Comparison of ENCODE assay signal across 24 mouse cellular contexts in the genomic region with DNA sequence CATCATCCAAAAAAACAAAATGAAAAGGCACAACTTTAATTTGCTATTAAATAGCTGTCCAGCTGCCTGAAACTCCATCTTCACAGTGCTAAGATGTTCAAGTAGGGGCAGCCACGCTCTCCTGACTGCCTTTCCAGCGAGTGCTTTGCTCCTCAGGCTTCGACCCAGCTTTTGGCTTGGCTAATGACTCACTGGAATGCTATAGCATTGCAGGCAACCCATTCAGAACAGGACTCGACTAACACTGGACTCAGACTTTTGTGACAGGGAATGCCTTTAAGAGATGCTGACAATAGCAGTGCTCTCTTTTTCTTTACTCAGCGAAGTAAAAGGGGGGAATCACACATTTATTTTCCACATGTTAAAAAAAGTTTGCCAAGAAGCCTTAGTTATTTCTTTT. TPM values are rescaled to one million over a fixed set of nuclear protein-coding genes. Genes with fewer than 3 reads are reported as not detected.
DNase-seq lines count a peak whose midpoint lies in the region; ATAC-seq and TF ChIP-seq lines count a peak whose summit lies in the region.
"Had no signal": no experiment of that assay in that cellular context is flagged by ENCODE, and none has a peak within 500 bp of the region (broad histone marks: within the 10 kb centered on the region; RNA-seq: fewer than 3 reads in every experiment).

No protein-coding gene starts in this region.

- H3K4me1 ChIP-seq in liver, adult 2 months (ENCODE audit: control insufficient read depth, insufficient read depth, low read length): peaks cover 7% of the 10 kb centered on the region
- no peaks in the 10 kb centered on the region for H3K4me1 ChIP-seq in liver, postnatal 0 days (ENCODE audit: insufficient read depth)
- H3K4me1 ChIP-seq in heart, embryonic 11.5 days (ENCODE audit: control insufficient read depth, insufficient read depth, low read length): peaks cover 7% of the 10 kb centered on the region
- H3K4me1 ChIP-seq: forebrain, embryonic 13.5 days; hindbrain, embryonic 12.5 days; intestine, embryonic 15.5 days had no signal

- no peaks in the 10 kb centered on the region for H3K36me3 ChIP-seq in liver, adult 2 months (ENCODE audit: control insufficient read depth, insufficient read depth, low read length)
- 0 out of 2 replicates have a peak, but pooled peaks cover 3% of the 10 kb centered on the region for H3K36me3 ChIP-seq in liver, postnatal 0 days (replicated peaks; ENCODE audit: insufficient read depth, low read length)
- H3K36me3 ChIP-seq in heart, embryonic 11.5 days (ENCODE audit: control insufficient read depth, insufficient read depth, low read length): peaks cover 5% of the 10 kb centered on the region; the same call in 1 of the 2 replicates

- peak; percentile 59 for DNase-seq in liver, adult 2 months (ENCODE audit: extremely low read depth, low read depth, low spot score)
- DNase-seq in liver, postnatal 0 days: no peak
- peak; percentile 74 for DNase-seq in NIH3T3 (ENCODE audit: low read depth)
- peak; percentile 2 for DNase-seq in embryo, embryonic 11 days
- DNase-seq in left cerebral cortex, adult 8-10 months (ENCODE audit: low spot score in 2 of 2): no peak
- DNase-seq: adrenal gland, adult 8-10 months; adrenal gland, postnatal 25 days; cerebellum, adult 11-12 months; cerebellum, adult 8-10 months; cerebellum, postnatal 10 days; cerebellum, postnatal 36 days; gastrocnemius, postnatal 25 days; heart, adult 18-20 months; heart, postnatal 14 days; heart, postnatal 4 days; kidney, adult 11 months had no signal

- no peak for TF ChIP-seq EP300 in liver, postnatal 0 days (IDR thresholded peaks at IDR 0.05; ENCODE audit: low read depth)

- no peak overlapping the region for H3K9ac ChIP-seq in liver, adult 2 months (ENCODE audit: low read depth, low read length)
- no peak overlapping the region for H3K9ac ChIP-seq in liver, postnatal 0 days (replicated peaks)
- no peak overlapping the region for H3K9ac ChIP-seq in heart, embryonic 11.5 days (ENCODE audit: low read depth, low read length)
- H3K9ac ChIP-seq: forebrain, embryonic 13.5 days; heart, embryonic 13.5 days; hindbrain, embryonic 12.5 days; intestine, embryonic 15.5 days had no signal

- ATAC-seq in liver, postnatal 0 days: no peak
- ATAC-seq in heart, embryonic 11.5 days (replicated peaks; ENCODE audit: insufficient number of reproducible peaks, low FRiP score, low TSS enrichment): no peak
- ATAC-seq: forebrain, embryonic 13.5 days; forebrain, embryonic 16.5 days; hindbrain, embryonic 16.5 days; intestine, embryonic 15.5 days had no signal

- TF ChIP-seq CTCF in liver, adult 2 months (IDR thresholded peaks at IDR 0.05; ENCODE audit: low read depth, low read length): no peak
- TF ChIP-seq CTCF in liver, postnatal 0 days (IDR thresholded peaks at IDR 0.05; ENCODE audit: low read depth): no peak

- no peaks in the 10 kb centered on the region for H3K79me2 ChIP-seq in liver, adult 2 months (ENCODE audit: control insufficient read depth, insufficient read depth, low read length)

- 32% methylated on average over 5 of the region's 5 CpGs for WGBS in liver, adult 2 months
- 80% methylated on average over 5 of the region's 5 CpGs for WGBS in liver, postnatal 0 days (ENCODE audit: insufficient replicate concordance)
- 77% methylated on average over 5 of the region's 5 CpGs for WGBS in heart, embryonic 11.5 days (ENCODE audit: insufficient replicate concordance)

- H3K27me3 ChIP-seq in liver, adult 2 months (ENCODE audit: control insufficient read depth, insufficient read depth, low read length): no peaks in the 10 kb centered on the region
- no peaks in the 10 kb centered on the region for H3K27me3 ChIP-seq in liver, postnatal 0 days (ENCODE audit: insufficient read depth, low read length)
- H3K27me3 ChIP-seq in heart, embryonic 11.5 days (ENCODE audit: control insufficient read depth, insufficient read depth, low read length): no peaks in the 10 kb centered on the region
- H3K27me3 ChIP-seq: forebrain, embryonic 13.5 days; heart, embryonic 13.5 days; hindbrain, embryonic 12.5 days; intestine, embryonic 15.5 days had no signal

- no peak overlapping the region for H3K27ac ChIP-seq in liver, adult 2 months (replicated peaks; ENCODE audit: insufficient read depth, low read depth, low read length)
- H3K27ac ChIP-seq in liver, postnatal 0 days (ENCODE audit: low read depth): no peak overlapping the region
- no peak overlapping the region for H3K27ac ChIP-seq in heart, embryonic 11.5 days (ENCODE audit: low read depth, low read length)
- H3K27ac ChIP-seq: forebrain, embryonic 10.5 days; forebrain, embryonic 13.5 days; heart, embryonic 13.5 days; hindbrain, embryonic 12.5 days; intestine, embryonic 15.5 days had no signal

- H3K4me2 ChIP-seq in liver, postnatal 0 days (ENCODE audit: low read depth, low read length): no peak overlapping the region
- no peak overlapping the region for H3K4me2 ChIP-seq in heart, embryonic 11.5 days
- H3K4me2 ChIP-seq: forebrain, embryonic 13.5 days; heart, embryonic 13.5 days; hindbrain, embryonic 12.5 days; intestine, embryonic 15.5 days had no signal

- TF ChIP-seq POLR2A in liver, adult 2 months (IDR thresholded peaks at IDR 0.05; ENCODE audit: extremely low read depth, insufficient read depth, low read length): no peak

- no peak overlapping the region for H3K4me3 ChIP-seq in liver, adult 2 months (ENCODE audit: insufficient read depth, low read depth, low read length)
- H3K4me3 ChIP-seq in liver, postnatal 0 days (ENCODE audit: low read depth, low read length): no peak overlapping the region
- no peak overlapping the region for H3K4me3 ChIP-seq in heart, embryonic 11.5 days (ENCODE audit: low read depth, low read length)
- H3K4me3 ChIP-seq: forebrain, embryonic 10.5 days; forebrain, embryonic 13.5 days; heart, embryonic 13.5 days; hindbrain, embryonic 12.5 days; intestine, embryonic 15.5 days had no signal

- 0 out of 2 replicates have a peak, but pooled peaks cover 3% of the 10 kb centered on the region for H3K9me3 ChIP-seq in liver, postnatal 0 days (ENCODE audit: low read length)
- no peaks in the 10 kb centered on the region for H3K9me3 ChIP-seq in heart, embryonic 11.5 days (replicated peaks; ENCODE audit: control insufficient read depth, low read length)
- H3K9me3 ChIP-seq: hindbrain, embryonic 12.5 days; intestine, embryonic 15.5 days had no signal

RNA-seq across cellular contexts. Expression of a gene that starts 24.9 kb away (rescaled TPM):
- total RNA-seq in liver, adult 2 months (2014; rRNA removed): 10.1 and 11.4 TPM in 2 replicates
- polyA plus RNA-seq in liver, adult 2 months (2012; rRNA removed): 4.4 and 5.4 TPM in 2 replicates
- polyA plus RNA-seq in liver, postnatal 0 days (2015; fragmentation: Nextera tagmentation; extraction: Ambion mirVana): 3.4 and 3.6 TPM in 2 replicates
- 6.4 and 7.4 TPM in 2 replicates for polyA plus RNA-seq in heart, embryonic 11.5 days (2014; fragmentation: Nextera tagmentation; extraction: Ambion mirVana)
- total RNA-seq in left cerebral cortex, adult 8-10 months (2022): 10 to 100 TPM; 18.8 to 19.8 (median 19.2) TPM

Comparison
In these comparisons a context has a peak if more than half of its experiments do, and no peak if none do; other contexts are left out.
1. DNase-seq: peak in liver, adult 2 months (single experiment), NIH3T3 (single experiment) and embryo, embryonic 11 days (single experiment); none in liver, postnatal 0 days (single experiment) and left cerebral cortex, adult 8-10 months (0 of 2).